Mouse (Mus musculus) kidney, embryonic 16.5 days (tissue): ENCODE data around the gene Sqstm1. TPM values are rescaled to one million over a fixed set of nuclear protein-coding genes. Genes with fewer than 3 reads are reported as not detected.

Source experiments
- ATAC-seq: fragments of 200-750 bp; cut with Nextera tagmentation; 2 replicates; pipeline ENCODE4 v1.8.0; 2017; ENCODE audit warnings: moderate TSS enrichment; ENCODE audit not compliant: low FRiP score, low TSS enrichment
- H3K27ac ChIP-seq: fragments of 300-500 bp; sonication (generic); 2 replicates; pipeline ENCODE4 v1.5.1; 2014; ENCODE audit warnings: low read length
- H3K27me3 ChIP-seq: fragments of 300-500 bp; sonication (generic); 2 replicates; pipeline ENCODE4 v1.6.1; 2014; ENCODE audit warnings: low read length, control low read depth, mixed read lengths; ENCODE audit not compliant: insufficient read depth
- H3K36me3 ChIP-seq: fragments of 300-500 bp; sonication (generic); 2 replicates; pipeline ENCODE4 v1.6.1; 2014; ENCODE audit warnings: low read length, control low read depth, mixed read lengths; ENCODE audit not compliant: insufficient read depth
- H3K4me1 ChIP-seq: fragments of 300-500 bp; sonication (generic); 2 replicates; pipeline ENCODE4 v1.6.1; 2014; ENCODE audit warnings: low read length, control low read depth, mixed read lengths; ENCODE audit not compliant: insufficient read depth
- H3K4me2 ChIP-seq: fragments of 300-500 bp; sonication (generic); replicated peaks from 2 replicates; pipeline ENCODE4 v1.6.1; 2014; ENCODE audit warnings: low read depth, low read length
- H3K4me3 ChIP-seq: fragments of 300-500 bp; sonication (generic); 2 replicates; pipeline ENCODE4 v1.5.1; 2014; ENCODE audit warnings: mild to moderate bottlenecking, low read length
- H3K9ac ChIP-seq: fragments of 300-500 bp; sonication (generic); replicated peaks from 2 replicates; pipeline ENCODE4 v1.6.1; 2014; ENCODE audit warnings: low read length
- H3K9me3 ChIP-seq: fragments of 300-500 bp; sonication (generic); 2 replicates; pipeline ENCODE4 v1.6.1; 2016; ENCODE audit warnings: low read length, control low read depth
- WGBS: fragments of 180-500 bp; shearing (Covaris S2); extraction: QIAGEN DNeasy Blood & Tissue Kit; methylation state at CpG from one replicate; pipeline ENCODE4 v1.1.7; 2014; 5-methylcytosine and 5-hydroxymethylcytosine counted together
- polyA plus RNA-seq: library from polyadenylated mRNA; unstranded; fragments of >200 nt; fragmentation: Nextera tagmentation; extraction: Ambion mirVana; gene quantifications from 2 replicates; pipeline ENCODE4 v1.2.1, GENCODE M21; 2015

Sqstm1 gene
- polyA plus RNA-seq, 1 experiment from 2014 or later, result 338 TPM

DNA sequence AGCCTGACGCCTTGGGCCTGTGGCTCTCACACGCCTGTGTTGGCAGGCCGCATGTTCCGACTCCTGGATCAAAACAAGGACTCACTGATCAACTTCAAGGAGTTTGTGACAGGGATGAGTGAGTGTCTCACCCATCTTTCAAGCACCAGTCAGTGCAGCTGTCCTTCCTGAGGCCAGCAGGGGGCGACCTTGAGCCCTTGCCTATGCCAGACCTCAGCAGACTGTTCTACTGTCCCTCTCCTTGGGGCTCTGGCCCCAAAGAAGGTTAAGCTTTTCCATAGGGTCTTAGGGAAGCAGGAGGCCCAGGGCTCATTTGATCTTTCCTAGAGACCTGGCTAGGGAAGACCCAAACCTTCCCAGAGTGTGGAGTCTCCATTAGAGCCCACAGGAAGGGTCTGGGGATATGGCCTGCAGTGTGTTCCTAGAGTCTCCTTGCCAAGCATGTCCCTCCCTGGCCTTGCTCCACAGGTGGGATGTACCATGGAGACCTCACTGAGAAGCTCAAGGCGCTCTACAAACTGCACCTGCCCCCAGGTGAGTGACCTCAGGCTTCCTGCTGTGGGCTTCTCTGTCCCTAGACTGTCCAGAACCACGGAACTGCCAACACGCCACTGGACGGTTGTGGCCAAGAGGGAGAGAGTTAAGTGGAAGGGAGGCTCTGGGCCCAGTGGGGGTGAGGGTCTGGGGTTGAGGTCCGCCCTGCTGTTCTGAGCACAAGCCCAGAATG lies 48.9 kb downstream of the Sqstm1 start:
- H3K36me3 ChIP-seq, result peaks cover 48% of the 10 kb centered on the region
- H3K4me1 ChIP-seq, result no peaks in the 10 kb centered on the region

DNA sequence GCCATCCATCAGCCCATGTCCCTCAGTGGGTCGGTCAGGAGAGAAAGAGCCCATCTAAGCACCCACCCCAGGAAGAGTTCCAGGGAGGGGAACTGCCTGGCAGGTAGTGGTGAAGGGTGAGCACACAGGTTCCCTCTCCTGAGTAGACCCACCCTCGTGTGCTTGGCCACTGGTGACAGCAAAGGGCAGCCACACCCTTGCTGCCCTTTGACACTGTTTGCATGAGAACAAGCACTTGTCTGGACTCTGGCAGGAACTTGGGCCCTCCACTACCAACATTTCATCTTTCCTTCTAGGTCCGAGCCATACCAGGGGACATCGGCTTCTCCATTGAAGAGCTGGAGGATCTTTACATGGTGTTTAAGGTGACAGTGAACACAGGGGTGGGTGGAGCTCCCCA lies 51.3 kb downstream of the Sqstm1 start:
- H3K4me2 ChIP-seq, result no peak overlapping the region
- H3K27me3 ChIP-seq, result no peaks in the 10 kb centered on the region
- ATAC-seq, result no peak
- no peak overlapping the region for H3K9ac ChIP-seq
- no peak overlapping the region for H3K27ac ChIP-seq
- H3K4me3 ChIP-seq, result no peak overlapping the region
- peaks cover 60% of the 10 kb centered on the region for H3K36me3 ChIP-seq
- peaks cover under 1% of the 10 kb centered on the region; the same call in 1 of the 2 replicates for H3K4me1 ChIP-seq
- 74% methylated on average over 4 of the region's 4 CpGs for WGBS
- no peaks in the 10 kb centered on the region for H3K9me3 ChIP-seq

More for the DNA sequence above, 48.9 kb downstream of the Sqstm1 start:
- Histone ChIP-seq H3K27ac (no peak overlapping the region), H3K4me3 (no peak overlapping the region), H3K4me2 (no peak overlapping the region), H3K9me3 (no peaks in the 10 kb centered on the region), H3K27me3 (no peaks in the 10 kb centered on the region), H3K9ac (no peak overlapping the region)
- WGBS, result 61% methylated on average over 10 of the region's 10 CpGs
- ATAC-seq, result peak; percentile 46

DNA sequence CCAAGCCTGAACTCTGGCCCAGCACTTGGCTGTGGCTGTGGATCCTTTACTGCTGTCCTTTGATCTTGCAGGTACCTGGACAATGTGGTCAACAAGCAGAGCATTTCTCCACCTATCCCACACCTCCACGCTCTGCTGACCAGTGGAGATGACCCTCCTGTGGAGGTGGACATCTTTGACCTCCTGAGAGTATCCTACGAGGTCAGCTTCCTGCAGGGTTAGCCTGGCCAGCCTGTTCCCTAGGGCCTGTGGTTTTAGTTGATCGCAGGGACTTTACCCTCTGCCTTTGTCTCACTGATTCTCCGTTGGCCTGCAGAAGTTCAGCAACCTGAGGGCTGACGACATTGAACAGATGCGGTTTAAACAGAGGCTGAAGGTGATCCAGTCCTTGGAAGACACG lies 52.3 kb downstream of the Sqstm1 start:
- Histone ChIP-seq H3K27ac (no peak overlapping the region), H3K9ac (no peak overlapping the region), H3K36me3 (peaks cover 56% of the 10 kb centered on the region), H3K4me2 (no peak overlapping the region), H3K4me3 (no peak overlapping the region), H3K4me1 (peaks cover 10% of the 10 kb centered on the region), H3K27me3 (no peaks in the 10 kb centered on the region), H3K9me3 (no peaks in the 10 kb centered on the region)
- ATAC-seq, result no peak
- 86% methylated on average over 7 of the region's 7 CpGs for WGBS

DNA sequence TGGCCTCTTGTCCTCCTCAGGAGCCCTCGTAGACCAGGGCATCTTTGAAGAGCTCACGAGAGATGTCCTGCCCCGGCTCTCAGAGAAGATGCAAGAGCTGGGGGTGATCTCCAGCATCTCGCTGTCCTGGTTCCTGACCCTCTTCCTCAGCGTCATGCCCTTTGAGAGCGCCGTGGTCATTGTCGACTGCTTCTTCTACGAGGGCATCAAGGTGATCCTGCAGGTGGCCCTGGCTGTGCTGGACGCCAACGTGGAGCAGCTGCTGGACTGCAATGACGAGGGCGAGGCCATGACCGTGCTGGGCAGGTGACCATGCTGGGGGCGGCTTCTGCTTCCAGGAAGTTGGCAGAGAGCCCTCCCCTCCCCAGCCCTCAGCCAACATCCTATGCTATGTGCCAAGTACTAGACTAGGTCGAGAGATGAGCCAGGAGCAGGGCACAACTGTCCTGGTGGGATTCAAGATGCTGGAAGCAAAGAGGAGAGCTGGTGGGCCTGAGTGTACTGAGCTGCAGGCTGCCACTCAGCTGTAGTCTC lies 53.8 kb downstream of the Sqstm1 start:
- whole genome bisulfite sequencing, result 89% methylated on average over 16 of the region's 16 CpGs
- Histone ChIP-seq H3K4me3 (no peak overlapping the region), H3K36me3 (peaks cover 62% of the 10 kb centered on the region), H3K27me3 (no peaks in the 10 kb centered on the region), H3K4me1 (peaks cover 10% of the 10 kb centered on the region), H3K9ac (no peak overlapping the region), H3K27ac (no peak overlapping the region), H3K9me3 (no peaks in the 10 kb centered on the region), H3K4me2 (no peak overlapping the region)
- ATAC-seq, result no peak

DNA sequence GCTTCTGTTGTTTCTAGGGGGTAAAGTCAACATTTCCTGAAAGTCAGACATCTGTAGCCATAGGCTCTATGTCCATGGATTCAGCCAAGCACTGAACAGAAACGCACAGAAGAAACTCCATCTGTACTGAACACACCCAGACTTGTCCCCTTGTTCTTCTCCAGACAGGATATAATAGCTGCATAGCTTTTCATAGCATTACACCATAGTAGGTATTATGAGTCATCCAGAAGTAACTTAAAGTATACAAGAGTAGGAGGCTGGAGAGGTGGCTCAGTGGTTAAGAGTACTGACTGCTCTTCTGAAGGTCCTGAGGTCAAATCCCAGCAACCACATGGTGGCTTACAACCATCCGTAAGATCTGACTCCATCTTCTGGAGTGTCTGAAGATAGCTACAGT lies 54.8 kb downstream of the Sqstm1 start:
- WGBS, result 90% methylated on average over 2 of the region's 2 CpGs
- Histone ChIP-seq H3K9me3 (no peaks in the 10 kb centered on the region), H3K27ac (no peak overlapping the region), H3K4me1 (peaks cover 10% of the 10 kb centered on the region), H3K9ac (no peak overlapping the region), H3K4me3 (no peak overlapping the region), H3K27me3 (no peaks in the 10 kb centered on the region), H3K4me2 (no peak overlapping the region), H3K36me3 (peaks cover 72% of the 10 kb centered on the region)
- ATAC-seq, result no peak

DNA sequence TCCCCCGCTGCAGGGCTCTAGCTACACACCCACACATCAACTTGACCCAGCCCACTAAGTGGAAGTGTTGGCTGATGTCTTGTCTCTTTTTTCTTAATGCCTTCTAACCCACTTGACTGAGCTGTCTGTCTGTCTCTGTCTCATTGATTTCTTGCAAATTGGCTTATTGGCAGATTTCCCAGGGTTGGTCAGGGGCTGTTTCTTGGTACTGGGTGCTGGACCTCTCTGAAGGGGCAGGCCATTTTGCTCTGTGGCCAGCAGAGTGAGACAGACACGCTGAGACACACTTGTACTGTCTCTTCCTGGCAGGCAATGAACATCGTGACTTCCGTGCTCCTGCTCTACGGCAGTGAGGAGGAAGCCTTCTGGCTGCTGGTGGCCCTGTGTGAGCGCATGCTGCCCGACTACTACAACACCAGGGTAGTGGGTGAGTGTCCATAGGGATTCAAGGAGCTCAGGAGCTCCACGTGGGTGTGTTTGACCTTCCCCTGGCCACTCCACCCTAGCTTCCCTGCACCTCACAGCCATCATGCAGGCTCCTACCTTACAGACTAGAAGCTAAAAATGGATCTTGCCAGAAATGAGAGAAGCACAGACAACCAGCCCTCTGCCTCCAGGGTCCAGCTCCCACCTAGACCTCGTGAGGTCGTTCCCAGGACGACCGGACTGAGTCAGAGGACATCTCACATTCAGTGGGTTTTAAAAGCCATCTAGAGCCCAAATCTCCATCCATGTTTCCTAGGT lies 55.7 kb downstream of the Sqstm1 start:
- Histone ChIP-seq H3K27me3 (no peaks in the 10 kb centered on the region), H3K9ac (no peak overlapping the region), H3K4me2 (no peak overlapping the region), H3K4me1 (peaks cover 10% of the 10 kb centered on the region), H3K9me3 (no peaks in the 10 kb centered on the region), H3K4me3 (no peak overlapping the region), H3K36me3 (peaks cover 78% of the 10 kb centered on the region), H3K27ac (no peak overlapping the region)
- no peak for ATAC-seq
- 70% methylated on average over 12 of the region's 12 CpGs for WGBS

DNA sequence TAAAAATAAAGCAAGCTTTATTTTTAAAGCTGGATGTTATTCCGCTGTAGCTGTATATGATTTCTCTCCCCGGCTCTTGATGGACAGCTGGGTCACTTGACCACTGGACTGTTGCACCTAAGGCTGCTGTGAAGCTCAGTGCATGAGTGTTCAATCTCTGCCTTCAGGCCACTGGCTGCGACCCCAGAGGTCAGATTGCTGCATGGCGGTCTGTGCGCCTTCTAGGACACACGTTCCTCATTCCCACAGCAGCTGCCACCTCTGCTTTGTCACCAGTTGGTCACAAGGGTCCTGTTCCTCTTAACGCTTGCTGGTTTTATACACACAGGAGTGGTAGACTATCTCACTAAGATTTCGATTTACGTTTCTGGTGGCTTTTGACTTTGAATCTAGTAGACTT lies 56.5 kb downstream of the Sqstm1 start:
- Histone ChIP-seq H3K9me3 (no peaks in the 10 kb centered on the region), H3K4me1 (peaks cover 10% of the 10 kb centered on the region), H3K9ac (no peak overlapping the region), H3K36me3 (peaks cover 77% of the 10 kb centered on the region), H3K4me2 (no peak overlapping the region), H3K4me3 (no peak overlapping the region), H3K27ac (peak overlapping the region; percentile 22; the same call in 1 of the 2 replicates), H3K27me3 (no peaks in the 10 kb centered on the region)
- 43% methylated on average over 9 of the region's 9 CpGs for WGBS
- ATAC-seq, result no peak

DNA sequence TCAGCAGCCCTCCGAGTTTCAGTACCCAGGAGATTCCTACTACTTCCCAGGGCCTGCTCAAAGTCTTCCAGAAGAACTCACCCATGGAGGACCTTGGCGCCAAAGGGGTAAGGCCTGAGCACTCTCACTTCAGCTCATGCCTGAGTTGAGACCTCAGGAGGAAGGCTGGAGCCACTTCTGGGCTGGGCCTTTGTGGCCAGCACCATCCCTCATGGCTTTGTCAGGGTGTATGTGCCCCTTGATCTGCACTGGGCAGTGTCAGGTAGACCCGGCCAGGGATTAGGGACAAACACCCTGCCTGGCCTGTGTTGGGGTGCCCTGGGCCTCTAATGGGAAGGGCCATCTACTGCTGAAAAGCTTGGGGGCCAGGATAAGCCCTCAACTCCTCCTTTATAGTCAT lies 59.3 kb downstream of the Sqstm1 start:
- 83% methylated on average over 3 of the region's 3 CpGs for WGBS
- no peak overlapping the region for H3K4me2 ChIP-seq
- no peak for ATAC-seq
- peaks cover 10% of the 10 kb centered on the region for H3K4me1 ChIP-seq
- no peaks in the 10 kb centered on the region for H3K9me3 ChIP-seq
- no peak overlapping the region for H3K27ac ChIP-seq
- H3K36me3 ChIP-seq, result peaks cover 72% of the 10 kb centered on the region
- no peak overlapping the region for H3K9ac ChIP-seq
- H3K4me3 ChIP-seq, result no peak overlapping the region
- no peaks in the 10 kb centered on the region for H3K27me3 ChIP-seq

DNA sequence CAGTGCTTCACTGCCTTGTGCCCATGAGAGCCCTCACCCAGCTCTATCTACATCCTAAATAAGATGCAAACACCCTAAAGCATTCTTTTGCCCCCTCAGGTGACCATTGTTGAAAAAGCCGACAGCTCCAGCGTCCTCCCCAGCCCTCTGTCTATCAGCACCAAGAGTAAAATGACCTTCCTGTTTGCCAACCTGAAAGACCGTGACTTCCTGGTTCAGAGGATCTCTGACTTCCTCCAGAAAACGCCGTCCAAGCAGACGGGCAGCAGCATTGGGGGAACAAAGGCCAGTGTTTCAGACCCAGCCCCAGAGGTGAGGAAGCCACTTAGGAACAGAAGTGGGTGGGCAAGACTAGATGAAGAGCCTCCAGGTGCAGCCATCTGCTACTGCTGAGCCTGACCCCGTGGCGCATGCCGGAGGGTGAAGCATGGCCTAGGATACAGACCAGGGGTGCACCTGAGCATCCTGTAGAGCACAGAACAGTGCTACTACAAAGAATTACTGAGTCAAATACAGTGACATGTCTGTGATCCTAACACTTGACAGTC lies 61.0 kb downstream of the Sqstm1 start:
- H3K4me1 ChIP-seq, result peaks cover 10% of the 10 kb centered on the region
- ATAC-seq, result no peak
- no peaks in the 10 kb centered on the region for H3K27me3 ChIP-seq
- H3K4me3 ChIP-seq, result no peak overlapping the region
- no peaks in the 10 kb centered on the region for H3K9me3 ChIP-seq
- H3K9ac ChIP-seq, result no peak overlapping the region
- H3K4me2 ChIP-seq, result no peak overlapping the region
- 89% methylated on average over 9 of the region's 9 CpGs for WGBS
- no peak overlapping the region for H3K27ac ChIP-seq
- peaks cover 77% of the 10 kb centered on the region for H3K36me3 ChIP-seq
